Mouse (Mus musculus) bone marrow macrophage, adult 2 months (primary cell): ENCODE data around the gene Tcea3.

Experiments
- CTCF ChIP-seq: IDR thresholded peaks from 2 replicates; pipeline ENCODE4 v1.5.1; 2012; ENCODE audit warnings: low read depth, mild to moderate bottlenecking, low read length, moderate library complexity
- POLR2A ChIP-seq: IDR thresholded peaks from 2 replicates; pipeline ENCODE4 v1.6.1; 2012; ENCODE audit warnings: mild to moderate bottlenecking, low read depth, low read length, borderline replicate concordance

DNA sequence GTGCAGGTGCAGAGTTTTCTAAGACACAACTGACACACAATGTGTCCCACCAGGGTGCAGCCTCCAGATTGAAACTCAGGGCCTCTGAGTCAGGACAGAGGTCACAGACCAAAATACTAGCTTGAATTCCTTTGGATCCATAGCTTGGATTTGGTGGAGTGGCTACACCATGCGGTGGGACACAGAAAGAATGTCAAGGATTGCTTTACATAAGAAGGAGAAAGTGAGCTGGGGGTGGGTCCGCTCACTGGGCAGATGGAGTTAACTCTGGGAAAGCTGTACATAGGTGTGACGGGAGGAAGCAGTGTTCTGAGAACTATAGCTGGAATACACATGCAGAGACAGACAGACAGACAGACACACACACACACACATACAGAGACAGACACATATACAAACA is 12.4 kb downstream of the Tcea3 start:
- TF ChIP-seq CTCF (no peak), POLR2A (no peak)
